Mouse (Mus musculus) stomach, postnatal 0 days (tissue): ENCODE data around the gene Abcg1. TPM values are rescaled to one million over a fixed set of nuclear protein-coding genes. Genes with fewer than 3 reads are reported as not detected.

Experiments
- ATAC-seq: fragments of 200-750 bp; cut with Nextera tagmentation; 2 replicates; pipeline ENCODE4 v1.8.0; 2017; ENCODE audit not compliant: low FRiP score, low TSS enrichment
- DNase-seq: peaks from one replicate; pipeline ENCODE4 v3.0.0-alpha.2; 2016; ENCODE audit warnings: low spot score
- H3K27ac ChIP-seq: fragments of 300-500 bp; sonication (generic); replicated peaks from 2 replicates; pipeline ENCODE4 v1.5.1; 2014; ENCODE audit warnings: mild to moderate bottlenecking, control low read depth
- H3K27me3 ChIP-seq: fragments of 300-500 bp; sonication (generic); 2 replicates; pipeline ENCODE4 v1.6.1; 2014; ENCODE audit warnings: low read length; ENCODE audit not compliant: control insufficient read depth, insufficient read depth
- H3K36me3 ChIP-seq: fragments of 300-500 bp; sonication (generic); 2 replicates; pipeline ENCODE4 v1.6.1; 2014; ENCODE audit warnings: low read length, mixed read lengths; ENCODE audit not compliant: control insufficient read depth, insufficient read depth
- H3K4me1 ChIP-seq: fragments of 300-500 bp; sonication (generic); replicated peaks from 2 replicates; pipeline ENCODE4 v1.6.1; 2014; ENCODE audit warnings: antibody characterized with exemption; ENCODE audit not compliant: control insufficient read depth, insufficient read depth
- H3K4me2 ChIP-seq: fragments of 300-500 bp; sonication (generic); replicated peaks from 2 replicates; pipeline ENCODE4 v1.6.1; 2014; ENCODE audit warnings: low read depth, mild to moderate bottlenecking, control low read depth, moderate library complexity
- H3K4me3 ChIP-seq: fragments of 300-500 bp; sonication (generic); 2 replicates; pipeline ENCODE4 v1.5.1; 2014; ENCODE audit warnings: low read depth, low read length, control low read depth
- H3K9ac ChIP-seq: fragments of 300-500 bp; sonication (generic); 2 replicates; pipeline ENCODE4 v1.6.1; 2014; ENCODE audit warnings: mild to moderate bottlenecking, low read length, control low read depth, mixed read lengths
- H3K9me3 ChIP-seq: fragments of 300-500 bp; sonication (generic); 2 replicates; pipeline ENCODE4 v1.6.1; 2016; ENCODE audit warnings: low read length; ENCODE audit not compliant: control insufficient read depth
- CTCF ChIP-seq: IDR thresholded peaks from 2 replicates; pipeline ENCODE4 v1.5.1; 2016; ENCODE audit warnings: antibody characterized with exemption, low read depth, mild to moderate bottlenecking, moderate library complexity
- EP300 ChIP-seq: optimal IDR thresholded peaks from 2 replicates; pipeline ENCODE3; 2016; ENCODE audit warnings: antibody characterized with exemption
- WGBS: fragments of 180-500 bp; shearing (Covaris S2); extraction: QIAGEN DNeasy Blood & Tissue Kit; methylation state at CpG from one replicate; pipeline ENCODE4 v1.1.7; 2014; 5-methylcytosine and 5-hydroxymethylcytosine counted together
- polyA plus RNA-seq: library from polyadenylated mRNA; unstranded; fragments of >200 nt; fragmentation: Nextera tagmentation; extraction: Ambion mirVana; gene quantifications from 2 replicates; pipeline ENCODE4 v1.2.1, GENCODE M21; 2015

Gene Abcg1
- polyA plus RNA-seq, 1 experiment from 2014 or later = 11.1 TPM

GRCm38 (mm10) chr17:31020078-31020477 lies 37.4 kb upstream of the Abcg1 start:
- no peak overlapping the region for H3K4me3 ChIP-seq
- H3K27me3 ChIP-seq = no peaks in the 10 kb centered on the region
- no peak overlapping the region for H3K27ac ChIP-seq
- WGBS = 59% methylated on average over 2 of the region's 2 CpGs
- ATAC-seq = no peak
- no peaks in the 10 kb centered on the region for H3K4me1 ChIP-seq
- no peaks in the 10 kb centered on the region for H3K36me3 ChIP-seq
- no peak overlapping the region for H3K9ac ChIP-seq
- no peak for TF ChIP-seq CTCF
- TF ChIP-seq EP300 = no peak
- no peaks in the 10 kb centered on the region for H3K9me3 ChIP-seq
- no peak for DNase-seq
- no peak overlapping the region for H3K4me2 ChIP-seq

GRCm38 (mm10) chr17:31021276-31021675 lies 36.2 kb upstream of the Abcg1 start:
- no peak overlapping the region for H3K9ac ChIP-seq
- ATAC-seq (no peak), DNase-seq (no peak)
- no peaks in the 10 kb centered on the region for H3K4me1 ChIP-seq
- H3K36me3 ChIP-seq = no peaks in the 10 kb centered on the region
- H3K27ac ChIP-seq = no peak overlapping the region
- H3K27me3 ChIP-seq = no peaks in the 10 kb centered on the region
- H3K4me2 ChIP-seq = no peak overlapping the region
- no peaks in the 10 kb centered on the region for H3K9me3 ChIP-seq
- 77% methylated on average over 8 of the region's 8 CpGs for WGBS
- TF ChIP-seq CTCF (no peak), EP300 (no peak)
- no peak overlapping the region for H3K4me3 ChIP-seq

GRCm38 (mm10) chr17:31024125-31024781 lies 33.2 kb upstream of the Abcg1 start:
- Histone ChIP-seq H3K27me3 (no peaks in the 10 kb centered on the region), H3K4me2 (no peak overlapping the region), H3K4me1 (no peaks in the 10 kb centered on the region), H3K9me3 (no peaks in the 10 kb centered on the region), H3K36me3 (no peaks in the 10 kb centered on the region), H3K27ac (no peak overlapping the region), H3K4me3 (no peak overlapping the region), H3K9ac (no peak overlapping the region)
- ATAC-seq (no peak), DNase-seq (no peak)
- TF ChIP-seq EP300 (no peak), CTCF (no peak)
- 38% methylated on average over 7 of the region's 7 CpGs for WGBS

- 63% methylated on average over 5 of the region's 5 CpGs for WGBS
- no peaks in the 10 kb centered on the region for H3K9me3 ChIP-seq
Measured at GRCm38 (mm10) chr17:31024782-31025125, 32.7 kb upstream of the Abcg1 start.

GRCm38 (mm10) chr17:31026986-31027385 lies 30.5 kb upstream of the Abcg1 start:
- Histone ChIP-seq H3K4me3 (no peak overlapping the region), H3K27ac (no peak overlapping the region), H3K4me1 (no peaks in the 10 kb centered on the region), H3K27me3 (no peaks in the 10 kb centered on the region), H3K9me3 (no peaks in the 10 kb centered on the region), H3K9ac (no peak overlapping the region), H3K4me2 (no peak overlapping the region), H3K36me3 (no peaks in the 10 kb centered on the region)
- ATAC-seq (no peak), DNase-seq (no peak)
- no peak for TF ChIP-seq CTCF
- no peak for TF ChIP-seq EP300
- WGBS = 80% methylated on average over 6 of the region's 6 CpGs

More at GRCm38 (mm10) chr17:31024782-31025125, 32.7 kb upstream of the Abcg1 start:
- no peak overlapping the region for H3K27ac ChIP-seq
- no peaks in the 10 kb centered on the region for H3K27me3 ChIP-seq
- H3K4me3 ChIP-seq = no peak overlapping the region
- DNase-seq (no peak), ATAC-seq (no peak)
- no peak overlapping the region for H3K4me2 ChIP-seq
- TF ChIP-seq EP300 (no peak), CTCF (no peak)
- no peaks in the 10 kb centered on the region for H3K4me1 ChIP-seq
- H3K36me3 ChIP-seq = no peaks in the 10 kb centered on the region
- H3K9ac ChIP-seq = no peak overlapping the region

GRCm38 (mm10) chr17:31027723-31028122 lies 29.8 kb upstream of the Abcg1 start:
- Histone ChIP-seq H3K9ac (no peak overlapping the region), H3K4me2 (no peak overlapping the region), H3K4me3 (no peak overlapping the region), H3K36me3 (no peaks in the 10 kb centered on the region), H3K9me3 (no peaks in the 10 kb centered on the region), H3K4me1 (no peaks in the 10 kb centered on the region), H3K27ac (no peak overlapping the region), H3K27me3 (no peaks in the 10 kb centered on the region)
- no peak for ATAC-seq
- DNase-seq = no peak
- WGBS = 92% methylated on average over 6 of the region's 6 CpGs
- TF ChIP-seq CTCF = no peak
- no peak for TF ChIP-seq EP300
